Mouse (Mus musculus) adrenal gland, postnatal 4 days (tissue): Measurements from ENCODE around the gene Slc25a12. TPM values are rescaled to one million over a fixed set of nuclear protein-coding genes. Genes with fewer than 3 reads are reported as not detected.
A peak's percentile ranks its signal among the peaks of the same experiment; 100 is the strongest.

Source experiments
- DNase-seq, 2 experiments: peaks; one replicate each; pipeline ENCODE4 v3.0.0; 2021 to 2022; ENCODE audit warnings: low spot score in 2 of 2, mixed read lengths in 2 of 2
- total RNA-seq, 2 experiments: library from RNA; stranded (reverse); gene quantifications; 2 replicates each; pipeline ENCODE4 v1.2.3; 2021

The Slc25a12 gene
- total RNA-seq, 2 experiments from 2014 or later, result 81.7 to 81.8 TPM

DNA sequence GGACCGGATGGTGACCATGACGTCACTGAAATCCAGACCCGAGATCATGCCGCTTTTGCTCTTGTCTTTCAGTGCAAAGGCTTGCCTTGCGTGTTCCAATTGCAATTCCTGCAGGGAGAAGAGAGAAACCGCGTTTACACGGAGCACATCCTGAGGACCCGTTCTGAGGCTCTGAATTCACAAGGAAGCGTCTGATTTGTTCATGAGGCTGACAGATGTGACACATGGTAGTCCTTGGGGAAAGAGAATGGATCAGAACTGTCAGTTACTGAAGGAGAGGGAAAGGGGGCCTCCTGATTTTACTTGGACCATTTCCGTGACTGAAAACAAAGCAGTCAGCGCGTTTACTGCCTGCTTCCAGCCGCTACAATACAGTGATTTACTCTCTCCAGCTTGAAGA is 52.5 kb downstream of the Slc25a12 start:
- DNase-seq, result no peak

DNA sequence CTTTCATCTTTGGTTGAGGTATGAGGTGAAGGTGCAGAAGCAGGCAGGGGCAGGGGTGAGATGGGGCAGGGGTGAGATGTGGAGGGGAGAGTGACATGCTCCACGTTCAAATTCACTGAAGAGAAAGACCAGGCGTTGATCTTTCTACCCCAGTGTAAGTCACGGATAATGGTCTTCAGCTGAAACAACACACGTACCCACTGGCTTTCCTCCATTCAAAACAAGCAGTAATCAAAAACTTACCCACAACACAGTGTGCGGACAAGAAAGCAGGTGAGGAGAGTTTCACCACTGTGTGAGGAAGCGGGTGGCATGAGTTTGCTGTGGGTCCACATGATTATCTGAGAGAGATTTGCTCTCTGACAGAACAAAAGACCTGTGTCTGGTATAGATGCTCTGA is 53.5 kb downstream of the Slc25a12 start:
- DNase-seq, result no peak

DNA sequence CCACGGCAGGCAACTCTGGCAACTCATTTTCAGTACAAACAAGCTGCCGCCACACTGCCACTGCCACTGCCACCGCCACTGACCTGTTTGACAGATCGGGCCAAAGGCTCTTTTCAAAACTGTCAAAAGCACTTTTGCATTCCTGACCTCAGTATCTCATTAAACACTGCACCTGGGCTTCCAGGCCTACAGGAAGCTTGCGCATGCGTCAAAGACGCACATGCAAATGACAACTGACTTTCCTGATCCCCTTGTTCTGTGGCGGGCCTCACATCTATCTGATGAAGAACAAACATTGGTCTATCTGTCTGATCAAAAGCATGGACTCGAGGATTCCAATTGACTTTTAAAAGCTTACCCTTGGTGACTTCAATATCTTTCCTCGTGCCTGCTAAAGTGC is 55.5 kb downstream of the Slc25a12 start:
- no peak for DNase-seq

DNA sequence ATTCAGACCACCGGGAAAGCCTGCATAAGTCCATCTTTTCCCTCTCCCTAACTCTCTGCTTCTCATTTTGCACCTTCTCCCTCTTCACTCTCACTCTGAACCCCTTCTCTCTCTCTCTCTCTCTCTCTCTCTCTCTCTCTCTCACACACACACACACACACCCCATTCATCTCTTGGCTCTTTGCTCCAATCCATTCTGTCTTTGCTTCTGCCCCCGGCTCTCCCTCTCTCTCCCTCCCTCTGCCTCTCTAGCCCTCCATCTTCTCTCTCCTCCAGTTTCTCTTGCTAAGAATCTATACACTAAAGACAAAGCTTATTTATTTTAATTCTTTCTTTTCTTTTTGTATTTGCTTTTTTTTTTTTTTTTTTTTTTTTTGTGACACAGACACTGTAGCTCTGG is 57.8 kb downstream of the Slc25a12 start:
- DNase-seq, result no peak

DNA sequence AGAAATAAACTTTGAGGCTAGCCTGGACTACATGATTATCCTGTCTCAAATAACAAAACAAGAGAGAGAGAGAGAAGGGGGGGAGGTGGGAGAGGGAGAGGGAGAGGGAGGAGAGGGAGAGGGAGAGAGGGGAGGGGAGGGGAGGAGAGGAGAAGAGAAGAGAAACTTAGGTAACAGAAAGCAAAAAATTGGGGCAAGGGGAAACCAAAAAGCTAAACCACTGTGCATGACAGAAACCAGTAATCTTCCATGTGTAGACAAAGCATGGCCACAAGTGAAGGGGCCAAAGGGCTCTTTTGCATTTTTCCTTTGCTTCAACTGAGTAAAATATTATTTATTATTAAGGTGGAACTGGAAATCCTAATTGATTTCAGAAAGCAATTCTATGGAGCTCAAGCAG is 61.2 kb downstream of the Slc25a12 start:
- DNase-seq, result no peak

DNA sequence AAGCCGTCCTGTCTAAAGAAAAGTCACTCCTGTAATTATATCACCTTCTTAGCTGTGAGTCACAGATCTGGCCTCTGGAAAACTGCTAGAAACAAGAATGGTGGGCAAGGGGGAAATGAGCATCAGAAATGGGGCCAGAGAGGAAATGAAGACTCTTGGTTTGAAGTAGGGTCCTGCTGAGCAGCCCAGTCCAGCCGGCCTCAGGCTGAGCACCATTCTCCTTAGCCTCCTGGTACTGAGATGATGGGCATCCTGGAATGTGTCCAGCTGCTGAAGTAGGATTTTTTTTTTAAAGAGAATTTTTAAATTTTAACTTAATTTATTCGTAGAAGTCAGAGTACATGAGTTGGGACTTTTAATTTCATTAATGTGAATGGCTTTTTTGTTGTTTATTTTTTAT is 62.7 kb downstream of the Slc25a12 start:
- no peak for DNase-seq

DNA sequence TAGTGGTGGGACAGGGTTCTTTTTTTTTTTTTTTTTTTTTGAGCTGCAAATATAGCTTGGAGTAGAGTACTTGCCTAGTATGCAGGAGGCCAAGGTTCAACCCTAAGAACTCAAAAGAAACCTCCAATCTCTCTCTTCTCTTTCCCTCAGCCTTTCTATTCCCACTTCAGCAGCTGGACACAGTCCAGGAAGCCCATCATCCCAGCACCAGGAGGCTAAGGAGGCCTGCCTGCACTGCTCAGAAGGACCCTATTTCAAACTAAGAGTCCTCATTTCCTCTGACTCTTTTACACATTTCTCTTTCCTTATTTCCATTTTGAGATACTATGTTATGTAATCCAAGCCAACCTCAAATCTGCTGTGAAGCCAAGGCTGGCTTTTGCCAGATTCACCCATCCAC is 64.3 kb downstream of the Slc25a12 start:
- DNase-seq, result no peak

DNA sequence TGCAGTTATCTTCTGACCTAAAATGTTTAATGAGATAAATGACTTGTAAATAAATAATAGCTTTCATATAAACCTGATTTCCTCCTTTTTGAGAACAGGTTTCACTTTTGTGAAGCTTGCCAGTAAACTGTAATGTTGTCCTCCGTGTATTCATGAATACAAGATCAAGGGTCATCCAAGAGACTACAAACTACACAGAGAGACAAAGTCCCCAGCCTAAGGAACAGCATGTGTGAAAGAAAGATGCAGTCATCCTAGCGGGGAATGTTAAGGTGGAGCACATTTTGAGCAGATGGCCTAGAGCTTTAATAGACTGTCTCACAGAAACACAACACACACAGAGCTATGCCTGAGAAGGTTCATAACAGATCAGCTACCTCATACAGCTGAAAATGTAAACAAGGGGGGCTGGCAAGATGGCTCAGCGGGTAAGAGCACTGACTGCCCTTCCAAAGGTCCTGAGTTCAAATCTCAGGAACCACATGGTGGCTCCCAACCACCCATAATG is 65.3 kb downstream of the Slc25a12 start:
- no peak for DNase-seq

DNA sequence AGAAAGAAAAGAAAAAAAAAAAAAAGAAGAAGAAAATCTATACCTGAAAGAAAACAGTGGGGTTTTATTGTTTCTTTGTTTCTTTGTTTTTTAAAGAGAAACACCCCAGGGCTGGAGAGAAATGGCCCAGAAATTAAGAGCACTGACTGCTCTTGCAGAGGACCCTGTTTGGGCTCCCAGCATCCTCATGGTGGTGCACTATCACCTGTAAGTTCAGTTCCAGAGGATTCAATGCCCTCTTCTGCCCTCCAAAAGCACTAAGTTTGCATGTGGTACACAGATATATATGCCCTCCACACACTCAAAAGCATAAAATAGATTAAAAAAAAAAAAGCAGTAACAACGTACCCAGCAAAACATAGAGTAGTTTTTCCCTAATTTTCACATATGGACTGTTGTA is 68.8 kb downstream of the Slc25a12 start:
- no peak for DNase-seq

DNA sequence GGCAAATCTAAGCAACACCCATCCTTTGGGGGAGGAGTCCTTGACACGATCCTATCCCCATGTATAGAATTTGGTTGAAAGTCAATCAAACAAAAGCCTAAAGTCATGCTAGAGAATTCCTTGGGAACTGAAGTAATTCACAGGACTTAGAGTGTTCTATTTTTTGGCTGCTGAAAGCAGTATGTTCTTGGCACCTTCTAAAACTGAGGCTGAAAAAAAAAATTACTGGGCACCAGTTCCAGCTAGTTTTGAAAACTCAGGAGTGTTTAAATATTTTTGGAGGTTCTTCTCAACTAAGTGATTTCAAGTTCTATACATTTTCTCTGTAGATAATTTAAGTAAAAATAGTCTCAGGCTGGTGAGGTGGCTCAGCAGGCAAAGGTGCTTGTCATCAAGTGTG is 70.0 kb downstream of the Slc25a12 start:
- no peak for DNase-seq

DNA sequence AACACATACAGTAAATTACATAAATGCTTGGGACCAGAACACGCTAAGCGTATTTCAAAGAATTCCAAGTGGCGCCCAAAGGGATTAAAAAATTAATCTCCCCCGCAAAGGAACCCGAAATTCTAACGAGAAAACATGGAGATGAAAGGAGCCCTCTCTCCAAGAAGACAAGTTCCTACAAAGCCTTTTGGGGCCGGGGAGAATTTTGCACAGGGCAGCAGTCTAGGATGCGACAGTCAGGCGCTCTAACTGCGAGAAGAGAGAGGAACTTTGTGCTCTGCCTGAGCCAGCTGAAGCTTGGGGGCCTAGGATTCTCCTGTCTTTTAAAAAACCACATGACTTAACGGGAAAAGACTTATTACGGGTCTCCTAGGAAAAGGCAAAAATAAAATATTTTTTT is 71.7 kb downstream of the Slc25a12 start:
- no peak for DNase-seq

DNA sequence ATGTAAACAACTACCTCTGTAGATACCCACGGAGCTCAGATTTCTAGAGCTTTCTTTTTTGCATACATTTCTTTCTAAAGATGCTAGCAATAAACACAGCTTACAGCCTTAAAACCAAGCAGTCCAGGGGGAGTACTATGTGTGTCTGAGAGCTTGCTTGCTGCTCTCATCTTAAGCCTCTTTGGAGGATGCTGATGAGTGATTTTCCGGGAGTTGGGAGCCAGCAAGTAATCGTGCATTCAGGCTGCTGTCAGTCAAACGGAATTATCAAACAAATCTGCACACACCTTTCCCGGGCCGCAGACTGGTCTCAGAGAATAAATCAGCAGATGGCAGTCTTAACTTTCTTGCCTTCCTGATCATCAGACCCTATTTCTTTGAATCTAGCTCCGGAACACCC is 73.1 kb downstream of the Slc25a12 start:
- DNase-seq, result no peak

DNA sequence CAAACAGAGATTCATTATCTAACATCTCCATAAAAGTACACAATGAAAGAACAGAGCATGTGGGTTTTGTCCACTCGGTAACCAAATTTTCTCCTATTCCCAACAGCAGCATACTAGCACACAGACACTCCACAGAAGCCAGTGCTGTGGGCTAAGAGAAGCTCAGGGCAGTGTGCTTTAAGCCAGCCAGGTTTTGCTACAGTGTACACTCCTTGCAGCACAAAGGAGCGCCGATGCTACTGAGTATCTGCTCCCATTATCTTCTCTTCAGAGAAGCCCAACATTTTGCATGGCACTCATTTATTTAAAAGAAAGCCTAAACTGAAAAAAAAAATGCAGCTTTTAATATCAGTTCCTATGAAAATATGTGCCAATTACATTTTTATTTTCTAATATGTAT is 73.6 kb downstream of the Slc25a12 start:
- no peak for DNase-seq

DNA sequence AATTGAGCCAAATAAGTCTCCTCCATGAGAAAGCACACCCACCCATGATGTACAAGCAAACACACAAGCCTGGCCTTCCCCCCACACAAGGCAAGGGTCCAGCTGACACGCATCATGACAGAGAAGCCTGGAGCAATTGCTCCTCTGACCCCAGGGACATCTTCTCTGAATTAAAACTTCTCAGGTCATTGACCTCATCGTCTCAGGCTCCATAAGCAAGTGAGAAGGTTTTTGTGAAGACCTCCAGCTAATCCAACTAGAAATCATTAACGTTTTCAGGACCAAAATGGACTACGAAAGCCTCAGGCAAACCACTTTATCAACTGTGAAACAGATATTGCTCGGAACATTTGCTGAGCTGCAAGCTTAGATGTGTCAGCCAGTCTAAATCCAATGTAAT is 76.0 kb downstream of the Slc25a12 start:
- DNase-seq, result no peak

DNA sequence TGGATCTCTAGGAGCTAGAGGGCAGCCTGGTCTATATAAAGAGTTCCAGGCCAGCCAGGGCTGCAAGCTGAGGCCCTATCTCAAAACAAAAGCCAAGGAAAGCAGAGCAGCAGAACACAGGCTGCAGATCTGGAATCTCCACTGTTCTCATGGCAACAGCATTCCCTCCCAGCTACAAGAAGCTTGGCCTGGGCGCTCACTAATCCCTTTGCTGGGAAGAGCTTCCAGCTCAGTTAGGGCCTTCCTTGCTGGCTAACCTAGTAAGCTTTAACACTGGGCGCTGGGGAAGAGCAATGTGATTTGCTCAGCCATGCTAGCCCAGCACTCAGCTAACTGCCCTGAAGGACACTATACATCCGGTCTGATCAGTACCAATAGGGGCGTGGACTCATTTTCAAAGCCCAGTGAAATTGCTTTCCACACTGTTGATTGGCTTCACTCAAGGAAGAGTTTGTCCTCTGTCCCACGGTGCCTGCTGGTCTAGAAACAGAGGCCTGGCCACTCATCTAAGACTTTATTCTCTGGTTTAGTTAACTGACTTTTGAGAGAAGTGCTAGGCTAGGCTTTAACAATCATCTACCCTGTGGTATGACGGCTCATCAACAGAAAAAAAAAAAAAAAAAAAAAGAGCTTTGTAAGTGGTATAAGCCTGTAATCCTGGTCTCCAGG is 77.3 kb downstream of the Slc25a12 start:
- no peak for DNase-seq

DNA sequence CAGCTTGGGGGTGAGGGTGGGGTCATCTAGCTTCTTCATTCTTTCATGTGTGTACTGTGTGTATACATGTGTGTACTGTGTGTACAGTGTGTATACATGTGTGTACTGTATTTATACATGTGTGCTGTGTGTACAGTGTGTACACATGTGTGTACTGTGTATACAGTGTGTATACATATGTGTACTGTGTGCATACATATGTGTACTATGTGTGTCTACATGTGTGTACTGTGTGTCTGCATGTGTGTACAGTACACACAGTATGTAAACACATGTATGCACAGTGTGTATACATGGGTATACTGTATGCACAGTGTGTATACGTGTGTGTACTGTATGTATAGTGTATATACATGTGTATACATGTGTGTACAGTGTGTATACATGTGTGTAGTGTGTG is 85.6 kb downstream of the Slc25a12 start:
- DNase-seq, result no peak

DNA sequence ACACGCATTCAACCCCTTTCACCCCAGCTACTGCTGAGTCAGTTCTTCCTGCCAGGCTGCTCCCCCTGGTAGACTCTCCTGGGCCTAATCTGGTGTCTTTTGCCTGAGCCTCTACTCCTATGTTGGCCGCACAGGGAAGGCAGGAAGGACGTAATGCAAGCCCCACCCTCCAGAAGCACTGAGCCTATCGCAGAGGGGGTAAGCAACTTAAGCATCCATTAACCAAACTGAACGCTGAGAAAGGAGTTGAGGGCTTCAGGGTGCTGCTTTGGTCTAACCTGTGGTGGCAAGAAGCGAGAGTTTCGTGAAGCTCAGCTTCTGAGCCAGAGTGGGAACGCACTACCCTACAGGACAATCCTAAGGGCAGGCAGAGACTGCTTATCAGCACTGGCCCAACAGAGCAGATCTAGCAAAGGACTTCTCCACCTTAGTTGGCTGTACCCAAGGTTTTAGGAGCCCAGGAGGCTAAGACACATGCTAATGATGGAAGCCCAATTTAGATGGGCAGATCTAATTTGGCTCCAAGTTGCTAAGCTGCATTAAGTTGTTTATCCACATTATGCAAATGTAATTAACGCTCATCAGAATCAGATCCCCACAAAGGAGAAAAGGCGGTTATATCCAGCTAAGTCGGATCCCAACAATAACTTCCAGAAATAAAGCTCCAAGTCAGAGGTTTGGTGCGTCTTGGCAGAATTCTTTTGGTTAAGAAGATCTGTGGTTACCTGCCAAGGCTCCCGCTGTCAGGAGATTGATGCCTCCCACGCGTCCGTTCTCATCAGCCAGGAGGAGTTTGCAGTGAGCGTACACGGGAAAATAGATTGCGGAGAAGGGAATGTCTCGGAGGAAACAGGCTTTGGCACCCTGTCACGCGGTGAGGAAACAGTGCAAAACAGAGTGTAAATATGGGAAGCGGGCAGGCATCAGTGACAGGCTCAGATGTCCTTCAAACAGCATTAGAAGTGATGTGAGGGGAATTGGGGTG is 88.5 kb downstream of the Slc25a12 start:
- DNase-seq, result no peak

DNA sequence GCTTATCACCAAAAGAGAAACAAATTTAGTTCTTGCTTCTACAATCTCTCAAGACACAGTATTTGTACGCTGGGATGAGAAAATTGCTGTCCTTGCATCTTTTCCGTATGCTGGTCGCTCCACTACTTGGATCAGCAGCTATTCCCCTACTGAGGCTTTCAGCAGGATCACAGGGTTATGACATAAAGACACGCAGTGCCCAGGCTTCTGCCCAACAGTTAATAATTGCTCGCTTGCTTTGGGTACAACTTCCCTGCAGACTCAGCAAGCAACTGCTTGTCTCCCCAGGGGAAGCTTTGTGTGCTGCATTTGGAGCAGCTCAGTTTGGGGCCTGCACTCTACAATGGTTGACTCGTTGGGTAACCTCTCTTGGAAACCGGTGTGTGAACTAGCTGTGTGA is 91.8 kb downstream of the Slc25a12 start:
- DNase-seq, result no peak

DNA sequence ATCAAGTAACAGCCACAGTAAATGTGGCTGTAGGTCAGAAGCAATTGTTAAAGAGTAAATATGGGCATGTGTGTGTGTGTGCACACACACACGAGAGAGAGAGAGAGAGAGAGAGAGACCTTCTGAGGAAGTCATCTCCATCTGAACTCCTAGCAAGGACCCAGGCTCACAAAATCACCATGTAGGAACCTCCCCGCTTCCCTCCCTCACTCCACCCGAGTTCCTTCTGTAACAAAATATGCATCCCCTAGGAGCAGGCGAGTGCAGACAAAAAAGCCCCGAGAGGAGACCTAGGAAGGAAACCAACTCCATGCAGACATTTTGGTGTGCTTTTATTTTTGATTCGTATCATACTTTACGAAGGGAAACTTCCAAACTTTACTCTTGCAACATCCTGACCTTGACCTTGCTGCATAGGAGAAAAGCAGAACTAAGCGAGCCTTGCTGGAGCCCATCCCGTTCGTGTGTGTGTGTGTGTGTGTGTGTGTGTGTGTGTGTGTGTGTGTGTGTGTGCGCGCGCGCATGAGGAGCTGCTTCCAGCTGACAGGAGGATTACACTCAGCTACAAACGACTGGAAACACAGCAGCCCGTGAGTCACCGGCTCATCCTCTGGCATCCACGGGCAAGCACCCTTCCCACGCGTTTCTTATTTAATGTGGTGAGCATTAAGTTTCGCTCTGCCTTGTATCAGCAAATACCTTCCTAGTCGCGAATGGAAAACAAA is 93.4 kb downstream of the Slc25a12 start:
- DNase-seq, result peak; percentile 25 to 38

DNA sequence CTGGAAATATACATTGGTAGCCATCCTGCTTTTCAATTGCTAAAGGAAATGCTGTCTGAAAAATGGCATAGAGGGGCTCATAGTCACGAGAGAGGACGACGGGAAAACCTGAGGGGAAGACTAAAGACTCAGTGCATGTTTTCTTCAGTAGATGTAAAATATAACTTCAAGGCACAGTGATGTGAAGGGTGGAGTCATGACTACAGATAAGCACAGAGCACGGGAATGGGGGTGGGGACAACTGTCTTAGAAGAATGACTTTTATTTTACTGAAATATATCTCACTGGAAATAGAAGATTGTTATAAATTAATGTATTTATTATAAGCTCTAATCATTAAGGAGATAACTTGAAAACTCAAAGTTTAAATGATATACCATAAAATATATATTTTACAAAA is 97.5 kb downstream of the Slc25a12 start:
- no peak for DNase-seq

DNA sequence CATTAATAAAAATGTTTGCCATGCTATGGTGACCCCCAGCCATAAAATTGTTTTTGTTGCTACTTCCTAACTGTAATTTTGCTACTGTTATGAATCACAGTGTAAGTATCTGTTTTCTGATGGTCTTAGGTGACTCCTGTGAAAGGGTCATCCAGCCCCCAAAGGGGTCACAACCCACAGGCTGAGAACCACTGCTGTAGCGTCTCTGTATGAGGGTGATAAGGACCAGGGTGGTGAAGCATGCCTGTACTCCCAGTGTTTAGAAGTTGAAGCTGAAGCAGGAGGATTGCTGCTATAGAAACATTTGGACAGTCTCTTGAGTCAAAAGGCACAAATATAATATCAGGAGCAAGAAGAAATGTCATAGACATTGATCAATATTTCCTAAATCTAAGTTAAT is 98.2 kb downstream of the Slc25a12 start:
- no peak for DNase-seq

DNA sequence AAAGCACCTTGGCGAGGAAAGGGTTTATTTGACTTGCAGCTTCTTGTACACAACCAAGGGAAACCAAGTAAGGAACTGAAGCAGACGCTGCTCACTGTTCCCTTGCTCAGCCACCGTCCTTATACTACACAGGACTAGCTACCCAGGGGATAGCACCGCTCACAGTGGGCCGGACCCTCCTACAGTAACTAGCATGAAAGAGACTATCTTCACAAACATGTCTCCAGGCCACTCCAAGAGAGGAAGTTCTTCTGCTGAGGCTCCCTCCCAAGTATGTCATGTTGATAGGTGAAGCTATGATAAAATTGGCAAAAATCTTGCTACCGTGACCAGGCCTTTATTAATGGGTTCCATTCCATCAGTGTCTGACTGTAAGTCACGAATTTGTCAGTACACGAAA is 98.9 kb downstream of the Slc25a12 start:
- no peak for DNase-seq
